Mouse (Mus musculus) testis, adult 2 months (tissue): Measurements from ENCODE around the gene Sprtn.

Experiments
- CTCF ChIP-seq: fragments of 200-500 bp; IDR thresholded peaks from 2 replicates; pipeline ENCODE4 v1.5.1; 2012; ENCODE audit warnings: low read depth, mild to moderate bottlenecking, inconsistent platforms, low read length, moderate library complexity; ENCODE audit not compliant: control insufficient read depth, insufficient read depth, insufficient replicate concordance
- POLR2A ChIP-seq: fragments of 200-500 bp; IDR thresholded peaks from 2 replicates; pipeline ENCODE4 v1.6.1; 2012; ENCODE audit warnings: low read depth, mild to moderate bottlenecking, inconsistent platforms, low read length, moderate library complexity; ENCODE audit not compliant: control insufficient read depth

- TF ChIP-seq CTCF (no peak), POLR2A (no peak)
Measured at GRCm38 (mm10) chr8:124930086-124930485, 32.4 kb downstream of the Sprtn start.
